Mouse (Mus musculus) urinary bladder, postnatal 10 days (tissue): ENCODE data around the gene Stpg2.
"Not testable (repeated sequence)": the region's sequence is repeated elsewhere in the genome, so short reads cannot be mapped to it uniquely, and the experiment has no call there.

Experiments used
- DNase-seq: peaks from one replicate; pipeline ENCODE4 v3.0.0; 2022; ENCODE audit warnings: low spot score

Gene Stpg2

GRCm38 (mm10) chr3:139442170-139442569 is 236.7 kb downstream of the Stpg2 start:
- no peak for DNase-seq

GRCm38 (mm10) chr3:139495939-139496338 is 290.4 kb downstream of the Stpg2 start:
- DNase-seq: no peak

GRCm38 (mm10) chr3:139502216-139502615 is 296.7 kb downstream of the Stpg2 start:
- no peak for DNase-seq

- DNase-seq: no peak
Measured at GRCm38 (mm10) chr3:139509275-139509985, 303.9 kb downstream of the Stpg2 start.

- no peak for DNase-seq
Measured at GRCm38 (mm10) chr3:139578496-139578895, 373.0 kb downstream of the Stpg2 start.

- DNase-seq: no peak
Measured at GRCm38 (mm10) chr3:139581298-139581697, 375.8 kb downstream of the Stpg2 start.

- no peak for DNase-seq
Measured at GRCm38 (mm10) chr3:139599508-139599907, 394.0 kb downstream of the Stpg2 start.

GRCm38 (mm10) chr3:139608267-139608666 is 402.8 kb downstream of the Stpg2 start:
- not testable (repeated sequence) for DNase-seq

GRCm38 (mm10) chr3:139614641-139615040 is 409.1 kb downstream of the Stpg2 start:
- DNase-seq: no peak

GRCm38 (mm10) chr3:139615791-139616190 is 410.3 kb downstream of the Stpg2 start:
- DNase-seq: no peak

GRCm38 (mm10) chr3:139637887-139638286 is 432.4 kb downstream of the Stpg2 start:
- no peak for DNase-seq

GRCm38 (mm10) chr3:139651505-139651904 is 446.0 kb downstream of the Stpg2 start:
- no peak for DNase-seq

GRCm38 (mm10) chr3:139659416-139659815 is 453.9 kb downstream of the Stpg2 start:
- DNase-seq: no peak

GRCm38 (mm10) chr3:139662241-139662640 is 456.7 kb downstream of the Stpg2 start:
- DNase-seq: no peak

- no peak for DNase-seq
Measured at GRCm38 (mm10) chr3:139663712-139664245, 458.3 kb downstream of the Stpg2 start.

GRCm38 (mm10) chr3:139665047-139665446 is 459.6 kb downstream of the Stpg2 start:
- DNase-seq: no peak

GRCm38 (mm10) chr3:139676192-139676591 is 470.7 kb downstream of the Stpg2 start:
- no peak for DNase-seq

- no peak for DNase-seq
Measured at GRCm38 (mm10) chr3:139676723-139677122, 471.2 kb downstream of the Stpg2 start.

- DNase-seq: not testable (repeated sequence)
Measured at GRCm38 (mm10) chr3:139704238-139704637, 498.7 kb downstream of the Stpg2 start.

- not testable (repeated sequence) for DNase-seq
Measured at GRCm38 (mm10) chr3:139707396-139707795, 501.9 kb downstream of the Stpg2 start.

GRCm38 (mm10) chr3:139709794-139710193 is 504.3 kb downstream of the Stpg2 start:
- no peak for DNase-seq

GRCm38 (mm10) chr3:139728751-139729150 is 523.3 kb downstream of the Stpg2 start:
- no peak for DNase-seq

- no peak for DNase-seq
Measured at GRCm38 (mm10) chr3:139729248-139729647, 523.8 kb downstream of the Stpg2 start.

- no peak for DNase-seq
Measured at GRCm38 (mm10) chr3:139733156-139733555, 527.7 kb downstream of the Stpg2 start.
